Mouse (Mus musculus) gastrocnemius, postnatal 36 days (tissue): ENCODE measurements around the gene Homer1. TPM values are rescaled to one million over a fixed set of nuclear protein-coding genes. Genes with fewer than 3 reads are reported as not detected.

Experiments used
- DNase-seq, 2 experiments: peaks; one replicate each; pipeline ENCODE4 v3.0.0; 2022
- intact Hi-C: fragments of 180-260 bp; cut with DNase I; formaldehyde crosslinking; loops from one replicate; pipeline ENCODE4 v1.15.1; 2025
- long read RNA-seq, 2 experiments: library from polyadenylated mRNA; stranded (forward); transcript quantifications; one replicate each; pipeline ENCODE4 v2.0.0; 2021
- total RNA-seq, 2 experiments: library from RNA; stranded (reverse); gene quantifications; 2 replicates each; pipeline ENCODE4 v1.2.3; 2021

Gene Homer1
- 100 to 1,000 TPM in 1 of 2 experiments, 10 to 100 TPM in 1; 86.4 to 108 TPM for total RNA-seq
- long read RNA-seq, experiment 1, full-length matches to known transcripts = 21 of 38 reads
- long read RNA-seq, experiment 1, partial matches to known transcripts = 3 of 38 reads
- long read RNA-seq, experiment 1, other reads (novel, unspliced or antisense) = 14 of 38 reads
- long read RNA-seq, experiment 2, full-length matches to known transcripts = 20 of 36 reads
- long read RNA-seq, experiment 2, partial matches to known transcripts = 4 of 36 reads
- long read RNA-seq, experiment 2, other reads (novel, unspliced or antisense) = 12 of 36 reads

- intact Hi-C loops = no loop called here
- DNase-seq = no peak
Observed at GRCm38 (mm10) chr13:93299316-93299715, at the start of gene Homer1. Homer1 (plus strand) TSS chr13:93299635.

- DNase-seq = no peak
- intact Hi-C loops = no loop called here
Observed at GRCm38 (mm10) chr13:93251732-93252131, 47.7 kb upstream of the Homer1 start.

- no peak for DNase-seq
- intact Hi-C loops = no loop called here
Observed at GRCm38 (mm10) chr13:93252175-93252574, 47.3 kb upstream of the Homer1 start.

- peak; percentile 20 to 29 for DNase-seq
- intact Hi-C loops = no loop called here
Observed at GRCm38 (mm10) chr13:93252941-93253340, 46.5 kb upstream of the Homer1 start.

GRCm38 (mm10) chr13:93267151-93267550 lies 32.3 kb upstream of the Homer1 start:
- DNase-seq = no peak
- intact Hi-C loops = no loop called here

GRCm38 (mm10) chr13:93300581-93300980 lies 1.1 kb downstream of the Homer1 start:
- intact Hi-C loops = no loop called here
- no peak for DNase-seq

- intact Hi-C loops = no loop called here
- DNase-seq = no peak
Observed at GRCm38 (mm10) chr13:93301060-93301459, 1.6 kb downstream of the Homer1 start.

- intact Hi-C loops = no loop called here
Observed at GRCm38 (mm10) chr13:93302846-93303562, 3.6 kb downstream of the Homer1 start.

GRCm38 (mm10) chr13:93303563-93304250 lies 4.3 kb downstream of the Homer1 start:
- intact Hi-C loops = no loop called here
- DNase-seq = peak; percentile 87 to 95

More at GRCm38 (mm10) chr13:93302846-93303562, 3.6 kb downstream of the Homer1 start:
- DNase-seq = no peak

- intact Hi-C loops = no loop called here
- DNase-seq = peak in 1 of 2 experiments; percentile 40
Observed at GRCm38 (mm10) chr13:93304251-93305001, 5.0 kb downstream of the Homer1 start.

- DNase-seq = no peak
- intact Hi-C loops = no loop called here
Observed at GRCm38 (mm10) chr13:93305149-93305548, 5.7 kb downstream of the Homer1 start.

- intact Hi-C loops = no loop called here
- DNase-seq = no peak
Observed at GRCm38 (mm10) chr13:93305636-93306035, 6.2 kb downstream of the Homer1 start.

GRCm38 (mm10) chr13:93306545-93306944 lies 7.1 kb downstream of the Homer1 start:
- no peak for DNase-seq
- intact Hi-C loops = no loop called here

GRCm38 (mm10) chr13:93307700-93308099 lies 8.3 kb downstream of the Homer1 start:
- DNase-seq = no peak
- intact Hi-C loops = no loop called here

- intact Hi-C loops = no loop called here
- no peak for DNase-seq
Observed at GRCm38 (mm10) chr13:93309295-93309694, 9.9 kb downstream of the Homer1 start.

- intact Hi-C loops = loop anchor here (10.0 kb wide), 1 partner anchor 182 kb away; the partner anchor contains the start of gene Jmy
- no peak for DNase-seq
Observed at GRCm38 (mm10) chr13:93312518-93312917, 13.1 kb downstream of the Homer1 start.

GRCm38 (mm10) chr13:93314322-93314721 lies 14.9 kb downstream of the Homer1 start:
- intact Hi-C loops = loop anchor here (10.0 kb wide), 1 partner anchor 180 kb away; the partner anchor contains the start of gene Jmy
- no peak for DNase-seq

- DNase-seq = no peak
- intact Hi-C loops = no loop called here
Observed at GRCm38 (mm10) chr13:93320089-93320488, 20.7 kb downstream of the Homer1 start.

- DNase-seq = no peak
- intact Hi-C loops = no loop called here
Observed at GRCm38 (mm10) chr13:93326326-93326725, 26.9 kb downstream of the Homer1 start.

- intact Hi-C loops = no loop called here
- no peak for DNase-seq
Observed at GRCm38 (mm10) chr13:93331721-93332120, 32.3 kb downstream of the Homer1 start.
